Mouse (Mus musculus): ENCODE measurements around the gene Psmd5. TPM values are rescaled to one million over a fixed set of nuclear protein-coding genes. Genes with fewer than 3 reads are reported as not detected.

The Psmd5 gene
- polyA plus RNA-seq, 1 experiment = 1.2 TPM

DNA sequence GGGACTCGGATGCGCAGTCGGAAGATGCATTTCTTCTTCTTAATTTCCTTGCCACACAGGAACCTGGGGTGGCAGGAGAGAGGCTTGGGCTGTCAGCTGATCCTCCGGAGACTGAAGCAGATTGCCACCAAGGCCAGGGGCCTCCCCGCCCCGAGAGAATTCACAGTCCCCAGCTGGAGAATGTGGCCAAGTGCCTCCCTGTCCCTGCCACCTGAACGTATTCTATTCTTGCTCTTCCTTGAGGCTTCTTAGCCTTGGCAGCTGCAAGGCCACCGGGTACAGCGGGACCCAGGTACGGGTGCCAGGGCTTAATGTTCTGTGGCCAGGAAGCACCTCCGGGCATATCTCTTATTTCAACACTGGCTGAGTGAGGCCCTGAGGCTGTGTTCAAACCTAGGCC, 24.9 kb upstream of the Psmd5 start:
- Histone ChIP-seq H3K36me3 (ENCODE audit: control insufficient read depth) (peaks cover 95% of the 10 kb centered on the region), H3K4me1 (ENCODE audit: control insufficient read depth) (peaks cover 37% of the 10 kb centered on the region), H3K27me3 (ENCODE audit: control insufficient read depth) (no peaks in the 10 kb centered on the region), H3K9me3 (ENCODE audit: control insufficient read depth, low read length) (peaks cover 3% of the 10 kb centered on the region; the same call in 1 of the 2 replicates), H3K4me3 (replicated peaks) (no peak overlapping the region)
- TF ChIP-seq GATA1 (IDR thresholded peaks at IDR 0.05; ENCODE audit: low read length) (no peak), TAL1 (IDR thresholded peaks at IDR 0.05; ENCODE audit: low read length) (no peak)

- Histone ChIP-seq H3K9me3 (ENCODE audit: control insufficient read depth, low read length) (peaks cover 3% of the 10 kb centered on the region; the same call in 1 of the 2 replicates), H3K27me3 (ENCODE audit: control insufficient read depth) (no peaks in the 10 kb centered on the region)
- TF ChIP-seq GATA1 (IDR thresholded peaks at IDR 0.05; ENCODE audit: low read length) = no peak
- TF ChIP-seq TAL1 (IDR thresholded peaks at IDR 0.05; ENCODE audit: low read length) = no peak
Measured at GRCm38 (mm10) chr2:34897820-34898219, 23.1 kb upstream of the Psmd5 start.

DNA sequence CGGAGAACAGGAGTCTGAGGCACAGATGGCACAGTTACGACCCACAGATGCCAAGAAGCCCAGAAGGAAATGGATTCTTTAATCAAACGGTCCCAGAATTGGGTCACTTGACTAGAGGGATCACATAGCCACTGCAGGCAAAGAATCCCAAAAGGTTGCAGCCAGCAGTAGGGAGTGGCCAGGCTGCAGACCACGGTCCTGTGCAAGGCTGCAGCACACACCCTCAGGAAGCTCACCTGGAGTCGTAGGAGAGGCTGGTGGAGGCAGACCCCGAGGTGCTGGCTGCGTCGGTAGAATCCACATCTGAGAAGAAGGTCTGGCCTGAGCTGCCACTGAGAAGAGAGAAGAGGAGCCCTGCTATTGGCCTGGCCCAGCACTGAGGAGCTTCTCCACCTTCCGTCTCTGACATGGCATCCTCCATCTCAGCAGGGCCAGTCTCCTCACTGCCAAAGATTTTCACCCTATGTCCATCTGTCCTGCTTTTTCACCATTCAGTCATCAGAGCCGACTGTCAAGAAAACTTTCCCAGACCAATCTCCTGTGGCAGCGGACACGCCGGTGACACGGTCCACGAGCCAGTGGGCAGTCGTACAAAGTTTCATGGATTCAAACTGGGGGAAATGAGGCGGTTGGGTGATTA, 22.2 kb upstream of the Psmd5 start:
- Histone ChIP-seq H3K36me3 (ENCODE audit: control insufficient read depth) (peaks cover 81% of the 10 kb centered on the region), H3K4me3 (replicated peaks) (no peak overlapping the region), H3K27me3 (ENCODE audit: control insufficient read depth) (no peaks in the 10 kb centered on the region), H3K9me3 (ENCODE audit: control insufficient read depth, low read length) (peaks cover 2% of the 10 kb centered on the region; the same call in 1 of the 2 replicates), H3K4me1 (ENCODE audit: control insufficient read depth) (peaks cover 20% of the 10 kb centered on the region)
- TF ChIP-seq GATA1 (IDR thresholded peaks at IDR 0.05; ENCODE audit: low read length) (no peak), TAL1 (IDR thresholded peaks at IDR 0.05; ENCODE audit: low read length) (no peak)

More at GRCm38 (mm10) chr2:34897820-34898219, 23.1 kb upstream of the Psmd5 start:
- Histone ChIP-seq H3K4me1 (ENCODE audit: control insufficient read depth) (peaks cover 21% of the 10 kb centered on the region), H3K4me3 (replicated peaks) (no peak overlapping the region), H3K36me3 (ENCODE audit: control insufficient read depth) (peaks cover 90% of the 10 kb centered on the region)

GRCm38 (mm10) chr2:34895503-34896113, 20.8 kb upstream of the Psmd5 start:
- H3K27me3 ChIP-seq (ENCODE audit: control insufficient read depth) = no peaks in the 10 kb centered on the region
- H3K9me3 ChIP-seq (ENCODE audit: control insufficient read depth, low read length) = no peaks in the 10 kb centered on the region
- TF ChIP-seq TAL1 (IDR thresholded peaks at IDR 0.05; ENCODE audit: low read length) (no peak), GATA1 (IDR thresholded peaks at IDR 0.05; ENCODE audit: low read length) (no peak)
- no peak overlapping the region for H3K4me3 ChIP-seq (replicated peaks)
- peaks cover 70% of the 10 kb centered on the region for H3K36me3 ChIP-seq (ENCODE audit: control insufficient read depth)
- peaks cover 20% of the 10 kb centered on the region for H3K4me1 ChIP-seq (ENCODE audit: control insufficient read depth)

- Histone ChIP-seq H3K9me3 (ENCODE audit: control insufficient read depth, low read length) (no peaks in the 10 kb centered on the region), H3K27me3 (ENCODE audit: control insufficient read depth) (peaks cover 2% of the 10 kb centered on the region; the same call in 1 of the 2 replicates), H3K4me3 (replicated peaks) (no peak overlapping the region), H3K36me3 (ENCODE audit: control insufficient read depth) (peaks cover 53% of the 10 kb centered on the region), H3K4me1 (ENCODE audit: control insufficient read depth) (peaks cover 20% of the 10 kb centered on the region)
- TF ChIP-seq GATA1 (IDR thresholded peaks at IDR 0.05; ENCODE audit: low read length) = no peak
- no peak for TF ChIP-seq TAL1 (IDR thresholded peaks at IDR 0.05; ENCODE audit: low read length)
Measured at GRCm38 (mm10) chr2:34893950-34894349, 19.2 kb upstream of the Psmd5 start.

DNA sequence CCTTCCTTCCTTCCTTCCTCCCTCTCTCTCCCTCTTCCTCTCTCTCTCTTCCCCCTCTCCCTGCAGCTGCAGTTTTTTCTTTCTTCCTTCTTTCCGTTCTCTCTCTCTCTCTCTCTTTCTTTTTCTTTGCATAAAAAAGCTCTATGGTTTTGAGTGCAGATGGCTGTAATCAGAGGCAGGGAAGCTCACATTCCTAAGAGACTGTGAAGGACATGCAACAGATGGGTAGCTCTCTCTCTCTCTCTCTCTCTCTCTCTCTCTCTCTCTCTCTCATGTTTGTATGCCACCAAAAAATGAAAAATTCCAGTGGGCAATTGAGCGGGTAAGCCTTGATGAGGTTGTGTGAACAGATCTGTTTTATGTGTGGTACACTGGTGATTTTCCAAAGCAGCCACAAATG, 9.4 kb upstream of the Psmd5 start:
- H3K27me3 ChIP-seq (ENCODE audit: control insufficient read depth) = peaks cover 54% of the 10 kb centered on the region
- no peaks in the 10 kb centered on the region for H3K36me3 ChIP-seq (ENCODE audit: control insufficient read depth)

GRCm38 (mm10) chr2:34883190-34883589, 8.4 kb upstream of the Psmd5 start:
- TF ChIP-seq TAL1 (IDR thresholded peaks at IDR 0.05; ENCODE audit: low read length) = no peak
- no peaks in the 10 kb centered on the region for H3K9me3 ChIP-seq (ENCODE audit: control insufficient read depth, low read length)
- H3K36me3 ChIP-seq (ENCODE audit: control insufficient read depth) = no peaks in the 10 kb centered on the region
- no peak overlapping the region for H3K4me3 ChIP-seq (replicated peaks)
- H3K27me3 ChIP-seq (ENCODE audit: control insufficient read depth) = peaks cover 60% of the 10 kb centered on the region
- no peaks in the 10 kb centered on the region for H3K4me1 ChIP-seq (ENCODE audit: control insufficient read depth)

More for the DNA sequence above, 9.4 kb upstream of the Psmd5 start:
- H3K9me3 ChIP-seq (ENCODE audit: control insufficient read depth, low read length) = no peaks in the 10 kb centered on the region
- H3K4me1 ChIP-seq (ENCODE audit: control insufficient read depth) = no peaks in the 10 kb centered on the region
- TF ChIP-seq GATA1 (IDR thresholded peaks at IDR 0.05; ENCODE audit: low read length) = no peak
- no peak for TF ChIP-seq TAL1 (IDR thresholded peaks at IDR 0.05; ENCODE audit: low read length)
- H3K4me3 ChIP-seq (replicated peaks) = no peak overlapping the region

DNA sequence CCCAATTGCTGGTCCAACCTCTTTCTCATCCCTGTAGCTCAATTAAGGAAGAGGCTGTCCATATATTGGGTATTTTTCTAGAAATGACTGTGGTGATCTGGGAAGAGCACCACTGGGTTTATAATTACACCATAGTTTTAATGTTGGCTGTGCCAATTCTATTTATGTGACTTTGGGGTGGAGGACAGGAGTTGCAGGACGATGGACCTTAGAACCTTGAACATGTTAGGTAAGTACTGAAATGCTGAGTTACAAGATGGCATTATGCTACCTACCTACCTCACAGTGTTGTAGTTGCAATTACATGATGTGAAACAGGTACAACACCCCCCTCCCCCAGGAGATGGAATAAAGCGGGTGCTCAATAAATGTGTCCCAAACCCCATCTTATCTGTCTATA, 8.0 kb upstream of the Psmd5 start:
- Histone ChIP-seq H3K9me3 (ENCODE audit: control insufficient read depth, low read length) (no peaks in the 10 kb centered on the region), H3K4me1 (ENCODE audit: control insufficient read depth) (no peaks in the 10 kb centered on the region), H3K36me3 (ENCODE audit: control insufficient read depth) (no peaks in the 10 kb centered on the region), H3K27me3 (ENCODE audit: control insufficient read depth) (peaks cover 62% of the 10 kb centered on the region), H3K4me3 (replicated peaks) (no peak overlapping the region)
- no peak for TF ChIP-seq TAL1 (IDR thresholded peaks at IDR 0.05; ENCODE audit: low read length)
- no peak for TF ChIP-seq GATA1 (IDR thresholded peaks at IDR 0.05; ENCODE audit: low read length)

- H3K36me3 ChIP-seq (ENCODE audit: control insufficient read depth) = no peaks in the 10 kb centered on the region
- peaks cover 75% of the 10 kb centered on the region for H3K27me3 ChIP-seq (ENCODE audit: control insufficient read depth)
- H3K9me3 ChIP-seq (ENCODE audit: control insufficient read depth, low read length) = no peaks in the 10 kb centered on the region
- H3K4me1 ChIP-seq (ENCODE audit: control insufficient read depth) = no peaks in the 10 kb centered on the region
- TF ChIP-seq GATA1 (IDR thresholded peaks at IDR 0.05; ENCODE audit: low read length) (no peak), TAL1 (IDR thresholded peaks at IDR 0.05; ENCODE audit: low read length) (no peak)
- no peak overlapping the region for H3K4me3 ChIP-seq (replicated peaks)
Measured at GRCm38 (mm10) chr2:34880054-34880453, 5.3 kb upstream of the Psmd5 start.

Data from erythroblast, embryonic 14.5 days (primary cell).